Mouse (Mus musculus): ENCODE results near the gene Bmx. TPM values are rescaled to one million over a fixed set of nuclear protein-coding genes. Genes with fewer than 3 reads are reported as not detected.

Bmx gene
- polyA plus RNA-seq, 1 experiment from 2014 or later = 5.5 TPM

- no peak for ATAC-seq (replicated peaks; ENCODE audit: extremely low read depth, insufficient read depth, low FRiP score)
- H3K27me3 ChIP-seq (ENCODE audit: control insufficient read depth, insufficient read depth, low read length) = no peaks in the 10 kb centered on the region
- H3K4me2 ChIP-seq (ENCODE audit: low read depth, low read length) = no peak overlapping the region
- no peak overlapping the region for H3K4me3 ChIP-seq (ENCODE audit: low read length)
- H3K36me3 ChIP-seq (ENCODE audit: control insufficient read depth, insufficient read depth) = no peaks in the 10 kb centered on the region
- H3K9ac ChIP-seq (ENCODE audit: low read length) = no peak overlapping the region
- no peak overlapping the region for H3K27ac ChIP-seq (ENCODE audit: low read length)
- no peaks in the 10 kb centered on the region for H3K4me1 ChIP-seq (ENCODE audit: control insufficient read depth, insufficient read depth, low read length)
- H3K9me3 ChIP-seq (replicated peaks; ENCODE audit: control insufficient read depth, low read length) = no peaks in the 10 kb centered on the region
These were observed 104.4 kb downstream of the Bmx start for GRCm38 (mm10) chrX:164153606-164154005.

GRCm38 (mm10) chrX:164152703-164153102 is 105.3 kb downstream of the Bmx start:
- no peaks in the 10 kb centered on the region for H3K9me3 ChIP-seq (replicated peaks; ENCODE audit: control insufficient read depth, low read length)
- H3K27ac ChIP-seq (ENCODE audit: low read length) = no peak overlapping the region
- H3K27me3 ChIP-seq (ENCODE audit: control insufficient read depth, insufficient read depth, low read length) = no peaks in the 10 kb centered on the region
- H3K9ac ChIP-seq (ENCODE audit: low read length) = no peak overlapping the region
- no peak overlapping the region for H3K4me2 ChIP-seq (ENCODE audit: low read depth, low read length)
- no peak overlapping the region for H3K4me3 ChIP-seq (ENCODE audit: low read length)
- H3K4me1 ChIP-seq (ENCODE audit: control insufficient read depth, insufficient read depth, low read length) = no peaks in the 10 kb centered on the region
- ATAC-seq (replicated peaks; ENCODE audit: extremely low read depth, insufficient read depth, low FRiP score) = no peak
- WGBS = 59% methylated on average over 2 of the region's 2 CpGs
- H3K36me3 ChIP-seq (ENCODE audit: control insufficient read depth, insufficient read depth) = no peaks in the 10 kb centered on the region

DNA sequence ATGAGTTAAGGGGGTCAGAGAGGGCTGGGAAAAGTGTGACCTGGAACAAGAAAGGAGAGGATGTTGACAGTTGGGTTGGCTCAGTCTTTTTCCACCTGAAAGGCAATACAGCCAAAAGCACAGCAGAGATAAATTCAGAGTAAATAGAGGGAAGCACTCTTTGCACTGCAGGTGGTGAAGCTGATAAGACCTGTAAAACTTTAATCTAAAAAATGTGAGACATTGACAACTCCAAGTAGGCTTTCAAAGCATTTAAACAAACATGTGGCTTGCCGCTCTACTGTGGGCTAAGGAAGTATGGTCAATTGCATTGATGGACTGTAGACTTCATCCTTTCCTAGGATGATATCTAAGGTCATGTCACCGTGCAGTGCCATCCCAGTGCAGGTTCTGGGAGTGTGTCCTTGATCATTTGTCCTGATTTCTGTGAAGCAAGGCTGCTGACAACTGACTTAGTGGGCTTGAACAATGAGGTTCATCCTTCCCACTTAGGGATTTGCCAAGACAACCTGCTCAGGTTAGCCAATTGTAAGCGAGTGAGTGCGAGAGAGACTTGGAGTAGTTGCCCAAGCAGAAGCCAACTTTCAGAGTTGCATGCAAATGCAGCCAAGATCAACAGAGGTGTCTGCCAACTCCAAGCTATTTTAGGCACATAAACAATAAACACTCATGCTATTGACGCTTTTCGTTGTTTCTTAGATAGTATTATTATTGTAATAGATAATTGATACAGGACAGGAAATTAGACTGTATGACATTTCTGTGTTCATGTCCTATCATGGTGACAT is 112.3 kb downstream of the Bmx start:
- Histone ChIP-seq H3K27me3 (ENCODE audit: control insufficient read depth, insufficient read depth, low read length) (no peaks in the 10 kb centered on the region), H3K27ac (ENCODE audit: low read length) (no peak overlapping the region), H3K4me3 (ENCODE audit: low read length) (no peak overlapping the region), H3K9me3 (replicated peaks; ENCODE audit: control insufficient read depth, low read length) (no peaks in the 10 kb centered on the region), H3K36me3 (ENCODE audit: control insufficient read depth, insufficient read depth) (no peaks in the 10 kb centered on the region), H3K4me1 (ENCODE audit: control insufficient read depth, insufficient read depth, low read length) (no peaks in the 10 kb centered on the region), H3K9ac (ENCODE audit: low read length) (no peak overlapping the region), H3K4me2 (ENCODE audit: low read depth, low read length) (no peak overlapping the region)
- ATAC-seq (replicated peaks; ENCODE audit: extremely low read depth, insufficient read depth, low FRiP score) = no peak
- WGBS = 49% methylated on average over 6 of the region's 6 CpGs

Other genes starting within 250 kb of the Bmx start
- gene Car5b, start 230.2 kb downstream of the Bmx start, polyA plus RNA-seq (2015; fragmentation: Nextera tagmentation; extraction: Ambion mirVana) = 0.27 and 0.53 TPM in 2 replicates
- gene Siah1b, start 181.7 kb downstream of the Bmx start, polyA plus RNA-seq (2015; fragmentation: Nextera tagmentation; extraction: Ambion mirVana) = 17.4 and 17.8 TPM in 2 replicates
- gene Cltrn, start 169.4 kb downstream of the Bmx start, polyA plus RNA-seq (2015; fragmentation: Nextera tagmentation; extraction: Ambion mirVana) = 0.11 TPM in 1 of 2 replicates, not detected in the other
- gene Ace2, start 118.9 kb downstream of the Bmx start, polyA plus RNA-seq (2015; fragmentation: Nextera tagmentation; extraction: Ambion mirVana) = 1.4 and 3.1 TPM in 2 replicates
- gene Pir, start 11.2 kb upstream of the Bmx start, polyA plus RNA-seq (2015; fragmentation: Nextera tagmentation; extraction: Ambion mirVana) = 5.9 and 7.5 TPM in 2 replicates
- gene Vegfd, start 115.2 kb upstream of the Bmx start, polyA plus RNA-seq (2015; fragmentation: Nextera tagmentation; extraction: Ambion mirVana) = 3.7 and 6.7 TPM in 2 replicates
- 8.2 and 8.6 TPM in 2 replicates for gene Piga, start 161.6 kb upstream of the Bmx start, polyA plus RNA-seq (2015; fragmentation: Nextera tagmentation; extraction: Ambion mirVana)
- gene Asb11, start 178.8 kb upstream of the Bmx start, polyA plus RNA-seq (2015; fragmentation: Nextera tagmentation; extraction: Ambion mirVana) = 79.9 and 83.9 TPM in 2 replicates
- gene Asb9, start 248.1 kb upstream of the Bmx start, polyA plus RNA-seq (2015; fragmentation: Nextera tagmentation; extraction: Ambion mirVana) = not detected in 2 replicates

Data from heart, embryonic 16.5 days (tissue).